Mouse (Mus musculus) cerebellum, postnatal 25 days (tissue): Measurements from ENCODE around the gene Fpr-rs4.
"Not testable (repeated sequence)": the region's sequence is repeated elsewhere in the genome, so short reads cannot be mapped to it uniquely, and the experiment has no call there.

Source experiments
- DNase-seq, 2 experiments: peaks; one replicate each; pipeline ENCODE4 v3.0.0; 2021; ENCODE audit warnings: mixed read lengths in 2 of 2

The Fpr-rs4 gene

DNA sequence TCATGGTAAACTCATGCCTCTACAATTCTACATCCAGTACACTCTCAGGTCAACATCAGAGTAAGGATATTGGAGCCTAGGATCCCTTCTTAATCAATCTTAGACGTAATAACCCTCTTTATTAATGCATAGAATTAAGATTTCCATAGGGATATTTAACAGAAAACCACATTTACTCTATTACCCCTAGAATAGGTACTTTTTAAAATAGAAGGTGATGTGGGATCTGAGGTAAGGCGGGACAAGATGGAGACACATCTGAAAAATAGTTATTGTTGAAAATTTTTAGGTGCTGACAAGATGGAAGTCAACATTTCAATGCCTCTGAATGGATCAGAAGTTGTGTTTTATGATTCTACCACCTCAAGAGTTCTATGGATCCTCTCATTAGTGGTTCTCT lies at the start of gene Fpr-rs4:
Fpr-rs4 (plus strand) TSS at position 301 of the 400 bp plus-strand sequence.
- DNase-seq = no peak

DNA sequence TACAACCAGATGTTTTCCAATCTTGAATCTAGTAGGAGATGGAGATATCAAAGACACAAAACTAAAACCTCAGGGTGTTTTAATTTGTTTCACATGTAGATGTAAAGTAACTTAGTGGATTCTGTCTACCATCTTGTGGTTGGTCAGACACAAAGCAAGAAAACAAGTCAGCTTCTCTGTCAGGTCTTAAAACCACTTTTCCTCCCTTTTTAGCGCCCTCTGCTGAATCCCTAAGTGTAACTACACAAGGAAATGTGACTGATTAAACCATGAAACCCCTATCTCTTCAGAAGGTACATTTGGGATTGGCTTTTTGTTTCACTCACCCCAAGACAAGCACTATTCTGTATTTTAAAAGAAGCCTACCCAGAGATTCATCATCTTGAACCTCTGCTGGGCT lies 48.1 kb upstream of the Fpr-rs4 start:
- no peak for DNase-seq

DNA sequence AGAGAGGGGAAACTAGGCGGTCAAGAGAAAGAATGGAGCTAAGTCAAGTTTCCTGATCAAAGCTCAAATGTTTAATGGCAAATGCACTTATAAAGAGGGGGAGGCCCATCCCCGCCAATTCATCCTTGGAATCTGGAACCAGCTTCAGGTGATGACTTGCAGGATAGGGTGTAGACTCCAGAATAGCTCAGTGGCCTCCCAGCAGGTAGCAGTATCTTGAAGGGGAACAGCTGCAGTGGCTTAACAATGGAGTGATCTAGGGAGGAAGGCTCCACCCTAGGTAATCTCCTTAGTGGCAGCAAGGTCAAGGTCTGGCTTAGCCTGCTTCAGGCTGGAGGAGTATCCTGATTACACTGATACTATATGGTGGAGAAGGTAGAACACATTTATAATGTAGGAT lies 40.3 kb upstream of the Fpr-rs4 start:
- DNase-seq = not testable (repeated sequence)

DNA sequence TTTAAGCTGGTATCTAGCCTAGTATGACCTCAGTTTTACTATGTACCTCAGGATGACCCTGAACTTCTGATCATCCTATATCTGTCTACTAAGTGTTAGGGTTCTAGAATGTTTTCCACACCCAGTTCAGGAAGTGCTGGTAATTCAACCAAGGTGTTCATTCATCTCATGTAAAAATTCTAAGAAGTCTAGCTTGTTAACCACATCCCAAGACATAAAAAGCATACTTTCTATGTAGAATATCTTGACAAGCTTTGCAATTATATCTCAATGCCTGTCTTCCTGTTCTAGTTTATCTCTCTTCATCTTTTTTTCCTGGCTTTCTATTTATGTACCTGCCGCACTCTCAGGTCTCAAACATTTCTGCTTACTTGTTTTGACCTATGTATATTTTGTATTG lies 16.8 kb upstream of the Fpr-rs4 start:
- no peak for DNase-seq

DNA sequence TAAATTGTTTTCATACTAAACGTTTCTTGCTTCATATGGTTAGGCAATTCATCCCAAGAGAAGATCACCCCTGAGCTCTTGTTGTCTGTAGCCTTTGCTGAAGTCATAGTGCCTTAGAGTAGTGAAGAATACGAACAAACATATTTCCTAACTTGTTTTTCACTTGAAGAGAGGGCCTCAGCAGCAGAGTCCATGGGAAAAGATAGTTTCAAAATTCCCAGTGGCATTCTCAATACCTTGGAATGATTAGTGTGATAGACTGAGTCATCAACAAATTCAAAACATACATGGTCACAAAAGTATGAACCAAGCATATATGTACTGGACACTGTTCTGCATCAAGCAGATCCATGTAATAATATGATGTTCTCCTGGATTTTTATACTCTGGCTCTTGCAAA lies 27.6 kb downstream of the Fpr-rs4 start, which contains the start of gene Vmn2r124:
Vmn2r124 (plus strand) TSS at position 301 of the 400 bp plus-strand sequence.
- no peak for DNase-seq
